Mouse (Mus musculus) lung, embryonic 14.5 days (tissue): ENCODE results near the gene Caskin2. TPM values are rescaled to one million over a fixed set of nuclear protein-coding genes. Genes with fewer than 3 reads are reported as not detected.

Experiments used
- ATAC-seq: fragments of 200-750 bp; cut with Nextera tagmentation; 2 replicates; pipeline ENCODE4 v1.8.0; 2017; ENCODE audit warnings: mild to moderate bottlenecking, moderate TSS enrichment, moderate library complexity; ENCODE audit not compliant: insufficient read depth
- DNase-seq: peaks from one replicate; pipeline ENCODE4 v3.0.0-alpha.2; 2015
- H3K27ac ChIP-seq: fragments of 300-500 bp; sonication (generic); 2 replicates; pipeline ENCODE4 v1.5.1; 2014; ENCODE audit warnings: low read depth, mild to moderate bottlenecking, moderate library complexity
- H3K27me3 ChIP-seq: fragments of 300-500 bp; sonication (generic); 2 replicates; pipeline ENCODE4 v1.6.1; 2014; ENCODE audit warnings: low read length, control low read depth; ENCODE audit not compliant: insufficient read depth
- H3K36me3 ChIP-seq: fragments of 300-500 bp; sonication (generic); 2 replicates; pipeline ENCODE4 v1.6.1; 2014; ENCODE audit warnings: control low read depth; ENCODE audit not compliant: insufficient read depth
- H3K4me1 ChIP-seq: fragments of 300-500 bp; sonication (generic); 2 replicates; pipeline ENCODE4 v1.6.1; 2014; ENCODE audit warnings: antibody characterized with exemption, control low read depth; ENCODE audit not compliant: insufficient read depth
- H3K4me2 ChIP-seq: fragments of 300-500 bp; sonication (generic); 2 replicates; pipeline ENCODE4 v1.6.1; 2014; ENCODE audit warnings: mild to moderate bottlenecking
- H3K4me3 ChIP-seq: fragments of 300-500 bp; sonication (generic); 2 replicates; pipeline ENCODE4 v1.5.1; 2014; ENCODE audit warnings: low read depth, low read length
- H3K9ac ChIP-seq: fragments of 300-500 bp; sonication (generic); 2 replicates; pipeline ENCODE4 v1.6.1; 2014
- H3K9me3 ChIP-seq: fragments of 300-500 bp; sonication (generic); 2 replicates; pipeline ENCODE4 v1.6.1; 2016; ENCODE audit warnings: low read depth, low read length, control low read depth
- CTCF ChIP-seq: IDR thresholded peaks from 2 replicates; pipeline ENCODE4 v1.5.1; 2016; ENCODE audit warnings: antibody characterized with exemption, low read depth
- WGBS: fragments of 180-500 bp; shearing (Covaris S2); extraction: QIAGEN DNeasy Blood & Tissue Kit; methylation state at CpG from one replicate; pipeline ENCODE4 v1.1.7; 2014; 5-methylcytosine and 5-hydroxymethylcytosine counted together
- polyA plus RNA-seq: library from polyadenylated mRNA; unstranded; fragments of >200 nt; fragmentation: Nextera tagmentation; extraction: Ambion mirVana; gene quantifications from 2 replicates; pipeline ENCODE4 v1.2.1, GENCODE M21; 2014

The Caskin2 gene
- polyA plus RNA-seq, 1 experiment from 2014 or later: 23.0 TPM

- no peak for DNase-seq
- WGBS: 79% methylated on average over 17 of the region's 17 CpGs
These were observed 35.7 kb downstream of the Caskin2 start for GRCm38 (mm10) chr11:115777487-115778335.

GRCm38 (mm10) chr11:115776954-115777353 lies 36.5 kb downstream of the Caskin2 start:
- Histone ChIP-seq H3K27ac (no peak overlapping the region; the same call in 1 of the 2 replicates), H3K4me2 (no peak overlapping the region), H3K9ac (no peak overlapping the region), H3K4me1 (peaks cover 20% of the 10 kb centered on the region), H3K36me3 (0 out of 2 replicates have a peak, but pooled peaks cover 4% of the 10 kb centered on the region), H3K27me3 (no peaks in the 10 kb centered on the region), H3K4me3 (no peak overlapping the region), H3K9me3 (no peaks in the 10 kb centered on the region)
- no peak for TF ChIP-seq CTCF
- 71% methylated on average over 9 of the region's 9 CpGs for WGBS
- ATAC-seq: no peak
- no peak for DNase-seq

More at GRCm38 (mm10) chr11:115777487-115778335, 35.7 kb downstream of the Caskin2 start:
- no peak overlapping the region for H3K4me2 ChIP-seq
- TF ChIP-seq CTCF: no peak
- H3K9me3 ChIP-seq: no peaks in the 10 kb centered on the region
- 0 out of 2 replicates have a peak, but pooled peaks cover 4% of the 10 kb centered on the region for H3K36me3 ChIP-seq
- no peak overlapping the region for H3K9ac ChIP-seq
- peaks cover 20% of the 10 kb centered on the region for H3K4me1 ChIP-seq
- no peak for ATAC-seq
- H3K27ac ChIP-seq: no peak overlapping the region; the same call in 1 of the 2 replicates
- no peak overlapping the region for H3K4me3 ChIP-seq
- no peaks in the 10 kb centered on the region for H3K27me3 ChIP-seq

- Histone ChIP-seq H3K4me2 (no peak overlapping the region), H3K27me3 (no peaks in the 10 kb centered on the region), H3K4me3 (no peak overlapping the region), H3K27ac (no peak overlapping the region), H3K36me3 (no peaks in the 10 kb centered on the region), H3K9me3 (no peaks in the 10 kb centered on the region), H3K4me1 (peaks cover 20% of the 10 kb centered on the region), H3K9ac (no peak overlapping the region)
- WGBS: 61% methylated on average over 18 of the region's 18 CpGs
- DNase-seq (no peak), ATAC-seq (no peak)
- no peak for TF ChIP-seq CTCF
These were observed 37.4 kb downstream of the Caskin2 start for GRCm38 (mm10) chr11:115775821-115776665.

- 51% methylated on average over 4 of the region's 4 CpGs for WGBS
These were observed 38.8 kb downstream of the Caskin2 start for GRCm38 (mm10) chr11:115774653-115775052.

GRCm38 (mm10) chr11:115768896-115769295 lies 44.5 kb downstream of the Caskin2 start:
- WGBS: 73% methylated on average over 3 of the region's 3 CpGs
- Histone ChIP-seq H3K4me3 (no peak overlapping the region), H3K27ac (peak overlapping the region; percentile 27; the same call in 1 of the 2 replicates), H3K4me1 (no peaks in the 10 kb centered on the region; the same call in 1 of the 2 replicates), H3K27me3 (no peaks in the 10 kb centered on the region), H3K36me3 (no peaks in the 10 kb centered on the region), H3K4me2 (no peak overlapping the region), H3K9ac (no peak overlapping the region), H3K9me3 (no peaks in the 10 kb centered on the region; the same call in 1 of the 2 replicates)
- no peak for TF ChIP-seq CTCF
- DNase-seq (no peak), ATAC-seq (no peak)

More at GRCm38 (mm10) chr11:115774653-115775052, 38.8 kb downstream of the Caskin2 start:
- H3K27ac ChIP-seq: no peak overlapping the region
- ATAC-seq (no peak), DNase-seq (no peak)
- no peaks in the 10 kb centered on the region for H3K36me3 ChIP-seq
- H3K9me3 ChIP-seq: no peaks in the 10 kb centered on the region
- no peak overlapping the region for H3K4me3 ChIP-seq
- H3K9ac ChIP-seq: no peak overlapping the region
- TF ChIP-seq CTCF: no peak
- no peaks in the 10 kb centered on the region for H3K27me3 ChIP-seq
- H3K4me1 ChIP-seq: peaks cover 12% of the 10 kb centered on the region
- H3K4me2 ChIP-seq: no peak overlapping the region

GRCm38 (mm10) chr11:115766981-115767380 lies 46.5 kb downstream of the Caskin2 start:
- Histone ChIP-seq H3K27ac (peak overlapping the region; percentile 92; the same call in 1 of the 2 replicates), H3K9me3 (no peaks in the 10 kb centered on the region; the same call in 1 of the 2 replicates), H3K36me3 (no peaks in the 10 kb centered on the region), H3K4me1 (no peaks in the 10 kb centered on the region; the same call in 1 of the 2 replicates), H3K4me3 (no peak overlapping the region), H3K9ac (no peak overlapping the region), H3K4me2 (peak overlapping the region; percentile 93), H3K27me3 (no peaks in the 10 kb centered on the region)
- no peak for TF ChIP-seq CTCF
- 85% methylated on average over 8 of the region's 8 CpGs for WGBS
- DNase-seq: no peak
- ATAC-seq: no peak
